Mouse (Mus musculus) embryonic facial prominence, embryonic 12.5 days (tissue): ENCODE data around the gene Cend1. TPM values are rescaled to one million over a fixed set of nuclear protein-coding genes. Genes with fewer than 3 reads are reported as not detected.

ENCODE experiments used
- ATAC-seq: fragments of 200-750 bp; cut with Nextera tagmentation; 2 replicates; pipeline ENCODE4 v1.8.0; 2017; ENCODE audit not compliant: insufficient number of reproducible peaks, insufficient read depth, low FRiP score, low TSS enrichment
- H3K27ac ChIP-seq: fragments of 300-500 bp; sonication (generic); 2 replicates; pipeline ENCODE4 v1.5.1; 2016; ENCODE audit warnings: mild to moderate bottlenecking
- H3K27me3 ChIP-seq: fragments of 300-500 bp; sonication (generic); 2 replicates; pipeline ENCODE4 v1.6.1; 2016; ENCODE audit warnings: mild to moderate bottlenecking, moderate library complexity
- H3K36me3 ChIP-seq: fragments of 300-500 bp; sonication (generic); 2 replicates; pipeline ENCODE4 v1.6.1; 2016; ENCODE audit warnings: mild to moderate bottlenecking
- H3K4me1 ChIP-seq: fragments of 300-500 bp; sonication (generic); 2 replicates; pipeline ENCODE4 v1.6.1; 2016
- H3K4me2 ChIP-seq: fragments of 300-500 bp; sonication (generic); replicated peaks from 2 replicates; pipeline ENCODE4 v1.6.1; 2016; ENCODE audit warnings: mild to moderate bottlenecking, moderate library complexity
- H3K4me3 ChIP-seq: fragments of 300-500 bp; sonication (generic); 2 replicates; pipeline ENCODE4 v1.5.1; 2016; ENCODE audit warnings: mild to moderate bottlenecking
- H3K9ac ChIP-seq: fragments of 300-500 bp; sonication (generic); 2 replicates; pipeline ENCODE4 v1.6.1; 2016; ENCODE audit warnings: mild to moderate bottlenecking, moderate library complexity
- H3K9me3 ChIP-seq: fragments of 300-500 bp; sonication (generic); 2 replicates; pipeline ENCODE4 v1.6.1; 2016; ENCODE audit warnings: mild to moderate bottlenecking, moderate library complexity
- WGBS: fragments of 180-500 bp; shearing (Covaris S2); methylation state at CpG from one replicate; pipeline ENCODE4 v1.1.7; 2016; 5-methylcytosine and 5-hydroxymethylcytosine counted together
- polyA plus RNA-seq: library from polyadenylated mRNA; unstranded; fragments of >200 nt; fragmentation: Nextera tagmentation; extraction: Ambion mirVana; gene quantifications from 2 replicates; pipeline ENCODE4 v1.2.1, GENCODE M21; 2016

The Cend1 gene
- polyA plus RNA-seq, 1 experiment from 2014 or later: 7.4 TPM

DNA sequence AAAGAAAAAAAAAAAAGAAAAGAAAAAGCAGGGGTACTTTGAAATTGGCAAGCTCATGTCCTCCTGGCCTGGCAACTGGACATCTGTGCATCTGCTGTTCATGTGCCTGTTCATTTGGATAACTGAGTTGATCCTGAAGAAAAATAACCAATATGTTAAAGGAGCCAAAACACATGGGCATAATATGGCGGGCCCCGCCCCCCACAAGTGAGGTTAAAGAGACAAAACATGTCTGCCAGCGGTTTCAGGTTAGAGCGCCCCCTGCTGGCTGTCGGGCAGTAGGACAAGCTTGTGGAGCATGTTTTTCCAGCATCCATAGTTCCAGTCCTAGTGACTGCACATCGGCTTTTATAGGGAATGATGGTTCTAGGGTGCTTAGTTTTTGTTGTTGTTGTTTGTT lies 34.5 kb downstream of the Cend1 start:
- no peak for ATAC-seq
- WGBS: 15% methylated on average over 6 of the region's 6 CpGs
- peaks cover 7% of the 10 kb centered on the region for H3K4me1 ChIP-seq
- H3K9ac ChIP-seq: no peak overlapping the region
- H3K4me2 ChIP-seq: no peak overlapping the region
- no peaks in the 10 kb centered on the region for H3K27me3 ChIP-seq
- H3K4me3 ChIP-seq: no peak overlapping the region
- H3K27ac ChIP-seq: no peak overlapping the region
- peaks cover 39% of the 10 kb centered on the region for H3K36me3 ChIP-seq
- no peaks in the 10 kb centered on the region for H3K9me3 ChIP-seq

DNA sequence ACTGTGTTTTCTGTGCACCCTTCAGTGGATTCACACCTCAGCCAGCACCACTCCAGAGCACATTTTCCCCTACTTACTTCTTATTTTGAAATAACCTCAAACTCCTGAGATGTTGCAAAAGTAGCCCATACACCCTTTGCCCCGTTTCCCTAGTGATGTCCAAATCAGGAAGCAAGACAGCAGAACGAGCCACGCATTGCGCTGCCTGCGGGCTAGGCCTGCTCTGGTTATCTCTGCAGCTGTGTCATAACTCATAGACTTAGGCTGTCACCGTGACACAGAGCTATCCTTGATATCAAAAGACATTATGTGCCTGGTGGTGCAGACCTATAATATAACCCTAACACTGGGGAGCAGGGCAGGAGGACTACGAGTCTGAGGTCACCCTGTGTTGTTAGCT lies 35.1 kb downstream of the Cend1 start:
- Histone ChIP-seq H3K4me1 (peaks cover 7% of the 10 kb centered on the region), H3K36me3 (peaks cover 32% of the 10 kb centered on the region), H3K27me3 (no peaks in the 10 kb centered on the region), H3K9ac (no peak overlapping the region), H3K4me3 (no peak overlapping the region), H3K27ac (no peak overlapping the region), H3K4me2 (no peak overlapping the region), H3K9me3 (no peaks in the 10 kb centered on the region)
- no peak for ATAC-seq
- WGBS: 93% methylated on average over 7 of the region's 7 CpGs

DNA sequence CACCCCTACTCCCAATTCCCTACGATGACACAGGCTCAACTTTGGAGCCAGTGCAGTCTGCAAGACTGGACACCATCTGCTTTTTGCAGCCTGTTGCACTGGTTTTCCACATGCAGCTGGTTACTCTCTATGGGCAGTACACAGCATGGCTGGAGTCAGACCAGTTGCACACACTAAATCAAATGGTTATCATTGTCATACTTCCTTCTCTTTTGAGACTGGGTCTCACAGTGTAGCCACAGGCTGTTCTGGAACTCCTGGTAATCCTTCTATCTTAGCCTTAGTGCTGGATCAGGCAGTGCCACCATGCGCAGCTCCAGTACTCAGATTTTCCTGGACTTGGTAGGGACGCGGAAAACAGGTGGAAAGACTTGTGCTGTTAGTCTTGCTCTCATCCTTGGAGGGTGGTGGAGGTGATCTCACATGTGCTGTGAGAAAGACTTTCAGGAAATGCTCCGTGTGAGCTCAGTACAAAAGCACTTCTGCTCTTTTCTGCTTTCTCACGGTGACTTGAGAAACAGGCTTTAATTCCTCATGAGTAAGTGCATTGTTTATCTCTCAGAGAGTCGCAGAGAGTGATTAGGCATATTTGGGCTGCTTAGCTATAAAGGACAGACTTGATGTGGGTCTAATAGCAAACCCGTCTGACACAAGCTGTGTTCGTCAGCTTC lies 36.6 kb downstream of the Cend1 start:
- H3K9me3 ChIP-seq: no peaks in the 10 kb centered on the region
- H3K4me2 ChIP-seq: peak overlapping the region; percentile 95
- 35% methylated on average over 9 of the region's 9 CpGs for WGBS
- peak; percentile 48; the same call in 1 of the 2 replicates for ATAC-seq
- H3K4me1 ChIP-seq: peaks cover 7% of the 10 kb centered on the region
- peak overlapping the region; percentile 63 for H3K4me3 ChIP-seq
- H3K27me3 ChIP-seq: no peaks in the 10 kb centered on the region
- peak overlapping the region; percentile 75 for H3K27ac ChIP-seq
- peak overlapping the region; percentile 69 for H3K9ac ChIP-seq
- peaks cover 18% of the 10 kb centered on the region for H3K36me3 ChIP-seq

DNA sequence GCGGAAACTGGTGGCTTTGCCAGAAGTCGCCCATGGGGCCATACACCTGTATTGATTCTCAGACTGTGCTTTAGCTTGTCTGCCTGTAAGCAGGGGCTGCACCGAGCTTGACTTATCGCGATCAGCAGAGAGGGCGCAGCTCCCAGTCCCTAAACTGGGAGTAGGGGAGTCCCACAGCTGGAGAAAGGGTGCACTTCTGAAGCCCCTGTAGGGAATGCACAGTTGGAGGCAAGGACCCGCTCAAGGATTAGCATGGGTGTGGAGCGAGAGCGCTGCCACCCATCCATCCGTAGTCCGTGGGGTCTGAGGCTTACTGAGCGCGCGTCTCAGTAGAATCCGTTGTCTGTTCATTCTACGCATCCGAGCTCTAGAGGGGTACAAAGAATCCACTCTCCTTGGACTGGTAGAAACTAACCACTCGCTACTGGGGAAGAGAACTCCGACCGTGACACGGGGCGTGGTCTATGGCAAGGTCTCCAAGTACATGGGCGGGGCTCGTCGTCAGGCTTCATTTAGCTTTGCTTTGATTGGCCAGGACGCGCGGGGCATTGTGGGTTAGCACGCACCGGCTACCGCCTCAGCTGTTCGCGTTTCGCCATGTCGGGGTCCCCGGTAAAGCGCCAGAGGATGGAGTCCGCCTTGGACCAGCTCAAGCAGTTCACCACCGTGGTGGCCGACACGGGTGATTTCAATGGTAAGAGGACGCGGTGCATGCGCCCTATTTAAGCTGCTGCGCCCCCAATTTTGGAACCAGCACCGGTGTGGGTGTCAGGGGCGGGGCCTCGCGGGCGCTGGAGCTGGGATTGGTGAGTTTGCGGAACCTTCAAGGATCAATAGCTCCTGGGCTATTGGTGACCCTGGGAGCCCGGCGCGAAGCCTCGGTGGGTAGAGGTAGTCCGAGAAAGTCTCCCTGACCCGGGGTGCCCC lies 37.4 kb downstream of the Cend1 start, which contains the start of gene Taldo1:
Gene Taldo1 (plus strand): TSS at position 575 of the 927 bp plus-strand sequence.
- Histone ChIP-seq H3K4me1 (peaks cover 7% of the 10 kb centered on the region), H3K4me2 (peak within 1 kb of the TSS; percentile 95), H3K27ac (peak within 1 kb of the TSS; percentile 75), H3K4me3 (peak within 1 kb of the TSS; percentile 63), H3K36me3 (peaks cover 14% of the 10 kb centered on the region), H3K27me3 (no peaks in the 10 kb centered on the region), H3K9me3 (no peaks in the 10 kb centered on the region), H3K9ac (peak within 1 kb of the TSS; percentile 69)
- peak; percentile 91 for ATAC-seq
- under 1% methylated on average over 57 of the region's 57 CpGs for WGBS

DNA sequence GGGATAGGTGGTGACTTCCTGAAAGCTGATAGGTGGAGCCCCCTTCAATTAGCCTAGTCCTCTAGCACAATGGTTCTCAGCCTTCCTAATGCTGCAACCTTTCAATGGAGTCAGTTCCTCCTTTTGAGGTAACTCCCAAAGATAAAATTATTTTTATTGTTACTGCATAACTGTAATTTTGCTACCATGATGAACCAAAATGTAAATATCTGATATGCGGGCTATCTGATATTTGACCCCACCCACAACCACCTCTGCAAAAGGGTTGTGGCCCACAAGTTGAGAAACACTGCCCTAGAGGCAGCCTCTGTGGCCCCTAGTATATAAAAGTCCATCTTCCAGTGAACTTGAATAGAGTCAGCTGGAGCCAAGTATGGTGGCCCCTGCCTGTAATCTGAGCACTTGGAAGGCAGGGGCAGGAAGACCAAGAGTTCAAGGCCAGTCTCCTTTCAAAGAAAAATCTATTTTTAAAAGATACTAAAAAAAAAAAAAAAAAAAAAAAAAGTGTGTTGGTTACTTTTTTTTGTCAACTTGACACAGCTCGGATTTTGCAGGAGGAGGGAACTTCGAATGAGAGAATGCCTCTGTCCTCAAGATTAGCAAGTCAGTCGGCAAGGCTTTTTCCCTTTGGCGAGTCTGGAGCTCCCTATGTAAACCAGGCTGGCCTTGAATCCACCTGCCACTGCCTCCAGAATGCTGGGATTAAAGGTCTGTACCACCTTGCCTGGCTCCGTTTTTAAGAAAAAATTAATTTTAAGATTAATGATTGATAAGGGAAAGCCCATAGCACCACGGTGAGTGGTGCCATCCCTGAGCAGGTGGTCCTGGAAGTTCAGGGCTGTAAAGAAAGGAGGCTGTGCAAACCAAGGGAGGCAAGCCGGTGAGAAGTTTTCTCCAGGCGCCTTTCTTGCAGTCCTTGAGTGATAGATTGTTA lies 38.7 kb downstream of the Cend1 start:
- H3K9me3 ChIP-seq: no peaks in the 10 kb centered on the region
- H3K27ac ChIP-seq: no peak overlapping the region
- H3K4me2 ChIP-seq: no peak overlapping the region
- 57% methylated on average over 9 of the region's 9 CpGs for WGBS
- H3K36me3 ChIP-seq: peaks cover 3% of the 10 kb centered on the region; the same call in 1 of the 2 replicates
- no peaks in the 10 kb centered on the region for H3K27me3 ChIP-seq
- no peak overlapping the region; the same call in 1 of the 2 replicates for H3K4me3 ChIP-seq
- H3K4me1 ChIP-seq: peaks cover 7% of the 10 kb centered on the region
- no peak overlapping the region for H3K9ac ChIP-seq
- ATAC-seq: no peak

DNA sequence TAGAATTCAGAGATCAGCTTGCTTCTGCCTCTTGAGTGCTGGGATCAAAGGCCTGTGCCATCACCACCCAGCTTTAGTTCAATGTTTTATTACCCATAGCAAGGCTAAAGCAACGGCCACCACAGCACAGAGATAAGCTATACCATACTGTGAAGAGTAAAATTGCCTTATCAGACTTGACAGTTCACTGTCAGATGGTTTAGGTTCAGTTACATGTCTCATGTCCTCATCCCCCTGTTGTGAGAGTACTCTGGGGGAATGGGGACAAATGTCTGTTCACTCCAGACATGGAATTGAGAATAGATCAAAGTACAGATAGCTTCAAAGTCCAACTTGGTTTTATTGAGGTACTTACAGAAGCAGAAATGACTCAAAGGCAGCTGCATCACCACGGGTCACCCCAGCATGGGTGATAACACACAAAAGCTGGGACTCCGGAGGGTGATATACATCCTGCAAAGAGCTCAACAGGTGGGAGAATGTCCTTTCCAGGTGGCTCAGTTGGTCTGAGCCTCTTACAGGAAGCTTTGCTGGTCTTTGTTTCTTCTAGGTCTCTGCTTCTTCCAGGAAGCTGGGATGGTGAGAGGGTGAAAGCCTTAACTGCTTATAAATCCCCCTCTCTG lies 40.7 kb downstream of the Cend1 start:
- Histone ChIP-seq H3K9ac (no peak overlapping the region), H3K4me2 (no peak overlapping the region), H3K27me3 (no peaks in the 10 kb centered on the region), H3K36me3 (no peaks in the 10 kb centered on the region), H3K9me3 (no peaks in the 10 kb centered on the region), H3K4me1 (peaks cover 7% of the 10 kb centered on the region), H3K27ac (no peak overlapping the region), H3K4me3 (no peak overlapping the region)
- 65% methylated on average over 3 of the region's 3 CpGs for WGBS
- no peak for ATAC-seq

DNA sequence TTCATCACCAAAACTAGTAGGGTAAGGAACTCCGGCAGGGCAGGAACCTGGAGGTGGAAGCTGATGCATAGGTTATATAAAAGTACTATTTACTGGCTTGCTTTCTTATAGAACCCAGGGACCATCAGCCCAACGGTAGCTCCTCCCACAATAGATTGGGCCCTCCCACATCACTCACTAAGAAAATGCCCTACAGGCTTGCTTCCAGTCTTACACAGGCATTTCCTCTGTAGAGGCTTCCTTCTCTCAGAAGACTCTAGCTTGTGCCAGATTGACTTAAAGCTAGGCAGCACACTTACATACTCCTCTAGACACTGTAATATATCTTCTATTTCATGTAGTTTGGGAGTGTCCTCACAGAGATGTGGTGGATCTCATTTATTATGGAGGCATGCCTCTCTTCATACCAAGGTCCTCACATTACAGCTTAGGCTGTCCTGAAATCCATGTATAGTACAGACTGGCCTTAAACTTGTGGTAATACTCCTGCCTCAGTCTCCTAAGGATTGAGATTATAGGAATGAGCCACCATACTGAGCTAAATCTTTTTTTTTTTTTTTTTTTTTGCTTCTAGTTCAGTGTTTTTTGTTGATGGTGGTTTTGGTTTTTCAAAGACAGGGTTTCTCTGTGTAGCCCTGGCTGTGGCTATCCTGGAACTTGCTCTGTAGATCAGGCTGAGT lies 41.3 kb downstream of the Cend1 start:
- 49% methylated on average over 2 of the region's 2 CpGs for WGBS
- no peak overlapping the region for H3K4me2 ChIP-seq
- H3K27ac ChIP-seq: no peak overlapping the region
- H3K4me3 ChIP-seq: no peak overlapping the region
- H3K27me3 ChIP-seq: 0 out of 2 replicates have a peak, but pooled peaks cover 3% of the 10 kb centered on the region
- H3K36me3 ChIP-seq: no peaks in the 10 kb centered on the region
- H3K4me1 ChIP-seq: peaks cover 5% of the 10 kb centered on the region
- no peak for ATAC-seq
- H3K9ac ChIP-seq: no peak overlapping the region
- no peaks in the 10 kb centered on the region for H3K9me3 ChIP-seq

DNA sequence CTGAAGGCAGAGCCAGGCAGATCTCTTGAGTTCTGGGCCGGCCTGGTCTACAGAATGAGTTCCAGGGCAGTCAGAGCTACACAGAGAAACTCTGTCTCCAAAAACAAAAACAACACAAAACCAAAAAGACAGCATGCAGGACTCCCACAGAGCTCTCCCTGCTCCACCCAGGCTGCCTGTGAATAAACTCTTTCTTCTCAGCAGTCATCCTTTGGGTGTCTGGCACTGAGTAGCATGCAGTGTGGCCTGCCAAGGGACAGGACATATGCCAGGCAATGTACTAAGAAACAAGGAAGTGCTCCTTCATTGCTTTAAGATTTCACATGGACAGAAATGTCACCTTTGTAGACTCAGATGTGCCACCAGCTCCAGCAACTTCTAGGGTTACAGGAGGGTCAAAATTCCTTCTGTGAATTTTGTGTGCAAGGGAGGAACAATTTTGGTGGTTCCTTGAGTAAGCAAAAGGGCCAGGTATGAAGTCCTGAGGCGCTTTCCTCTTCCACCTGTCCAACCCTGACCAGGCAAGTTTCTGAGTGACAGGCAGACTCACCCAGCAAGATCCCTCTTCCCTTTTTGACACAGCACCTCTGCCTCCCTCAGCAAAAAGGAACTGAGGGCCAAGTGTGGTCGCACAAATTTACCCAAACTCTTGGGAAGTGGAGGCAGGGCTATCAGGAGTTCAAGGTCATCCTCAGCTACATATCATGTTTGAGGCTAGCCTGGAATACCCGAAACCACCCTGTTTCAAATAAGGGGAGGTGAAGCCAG lies 48.0 kb downstream of the Cend1 start:
- H3K27ac ChIP-seq: no peak overlapping the region
- no peaks in the 10 kb centered on the region for H3K36me3 ChIP-seq
- ATAC-seq: no peak
- H3K4me3 ChIP-seq: no peak overlapping the region
- H3K9me3 ChIP-seq: no peaks in the 10 kb centered on the region
- WGBS: 69% methylated on average over 4 of the region's 4 CpGs
- no peak overlapping the region for H3K4me2 ChIP-seq
- H3K27me3 ChIP-seq: 0 out of 2 replicates have a peak, but pooled peaks cover 3% of the 10 kb centered on the region
- H3K4me1 ChIP-seq: no peaks in the 10 kb centered on the region
- H3K9ac ChIP-seq: no peak overlapping the region

DNA sequence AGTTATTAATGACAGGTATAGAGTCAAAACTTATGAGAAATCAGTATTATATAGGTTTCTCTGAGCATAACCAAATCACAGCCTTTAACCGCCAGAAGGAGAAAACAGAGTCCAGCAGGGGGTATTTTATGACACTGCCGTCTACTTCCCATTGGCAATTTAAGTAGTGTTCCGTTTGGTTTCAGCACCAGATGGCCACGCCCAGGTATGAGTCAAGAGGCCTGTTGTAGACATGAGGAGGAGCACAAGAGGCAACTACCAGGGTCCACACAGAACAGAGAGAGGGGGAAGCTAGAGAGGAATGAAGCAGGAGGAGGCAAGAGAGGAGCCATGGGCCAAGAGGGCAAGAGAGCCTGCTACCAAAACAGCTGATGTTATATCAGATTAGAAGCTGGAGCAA lies 49.7 kb downstream of the Cend1 start:
- Histone ChIP-seq H3K9me3 (no peaks in the 10 kb centered on the region), H3K4me2 (no peak overlapping the region), H3K9ac (no peak overlapping the region), H3K36me3 (no peaks in the 10 kb centered on the region), H3K27ac (no peak overlapping the region), H3K27me3 (0 out of 2 replicates have a peak, but pooled peaks cover 3% of the 10 kb centered on the region), H3K4me3 (no peak overlapping the region), H3K4me1 (no peaks in the 10 kb centered on the region)
- 66% methylated on average over 4 of the region's 4 CpGs for WGBS
- no peak for ATAC-seq
